Comparison of ENCODE assay signal across 8 mouse cellular contexts in the genomic region with DNA sequence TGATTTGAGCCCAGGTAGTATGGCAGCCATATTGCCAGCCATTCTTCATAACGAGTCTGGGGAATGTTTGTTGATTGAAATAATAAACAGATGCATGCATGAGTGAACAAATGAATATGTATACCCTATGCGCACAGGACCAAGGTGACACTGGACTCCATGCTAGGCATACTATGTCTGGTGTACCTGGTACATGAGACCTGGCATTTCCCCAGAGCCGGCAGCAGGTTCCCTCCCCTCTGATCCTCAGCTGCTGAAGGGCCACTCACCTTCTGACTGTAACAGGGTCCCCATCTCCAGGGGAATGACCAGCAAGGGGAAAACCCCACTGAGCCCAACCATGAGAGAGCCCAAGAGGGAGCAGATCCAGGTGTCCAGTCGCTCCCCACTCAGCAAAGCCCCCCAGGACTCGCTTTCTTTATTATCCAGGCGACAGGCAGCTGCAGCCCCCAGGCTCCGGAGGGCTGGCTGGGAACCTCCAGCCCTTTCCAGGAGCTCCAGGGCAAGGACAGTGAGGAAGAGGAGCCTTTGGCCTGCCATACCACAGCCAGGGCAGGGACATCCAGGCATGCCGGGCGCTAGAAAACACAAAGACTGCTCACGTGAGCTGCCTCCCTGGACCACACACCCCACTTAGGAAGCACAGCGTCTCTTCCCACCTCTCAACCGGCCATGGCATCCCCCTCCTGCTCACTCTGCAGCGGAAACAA. TPM values are rescaled to one million over a fixed set of nuclear protein-coding genes. Genes with fewer than 3 reads are reported as not detected.
DNase-seq lines count a peak whose midpoint lies in the region; ATAC-seq and TF ChIP-seq lines count a peak whose summit lies in the region.

No protein-coding gene starts in this region.

- peaks cover 38% of the 10 kb centered on the region for H3K36me3 ChIP-seq in embryonic facial prominence, embryonic 13.5 days
- peaks cover 25% of the 10 kb centered on the region for H3K36me3 ChIP-seq in intestine, embryonic 14.5 days (ENCODE audit: control insufficient read depth, insufficient read depth, low read length)
- H3K36me3 ChIP-seq in midbrain, embryonic 14.5 days (ENCODE audit: control insufficient read depth, insufficient read depth, low read length) = peaks cover 35% of the 10 kb centered on the region
- H3K36me3 ChIP-seq in thymus, adult 2 months (ENCODE audit: control insufficient read depth, insufficient read depth, low read length) = no peaks in the 10 kb centered on the region; the same call in 1 of the 2 replicates

- H3K9me3 ChIP-seq in embryonic facial prominence, embryonic 13.5 days = no peaks in the 10 kb centered on the region
- no peaks in the 10 kb centered on the region for H3K9me3 ChIP-seq in intestine, embryonic 14.5 days (ENCODE audit: control insufficient read depth, low read length)
- no peaks in the 10 kb centered on the region for H3K9me3 ChIP-seq in midbrain, embryonic 14.5 days (ENCODE audit: control insufficient read depth, low read length)

- WGBS in embryonic facial prominence, embryonic 13.5 days = 47% methylated on average over 13 of the region's 13 CpGs
- 59% methylated on average over 13 of the region's 13 CpGs for WGBS in intestine, embryonic 14.5 days
- WGBS in midbrain, embryonic 14.5 days = 57% methylated on average over 13 of the region's 13 CpGs
- 93% methylated on average over 13 of the region's 13 CpGs for WGBS in thymus, adult 2 months

- H3K4me2 ChIP-seq in embryonic facial prominence, embryonic 13.5 days = peak overlapping the region; percentile 77
- peak overlapping the region; percentile 65 for H3K4me2 ChIP-seq in intestine, embryonic 14.5 days (ENCODE audit: low read length)
- H3K4me2 ChIP-seq in midbrain, embryonic 14.5 days (ENCODE audit: low read length) = peak overlapping the region; percentile 64

- peak; percentile 58 for DNase-seq in kidney, adult 11 months
- DNase-seq in kidney, postnatal 4 days = no peak
- DNase-seq in intestine, embryonic 14.5 days (ENCODE audit: low spot score) = no peak
- no peak for DNase-seq in midbrain, embryonic 14.5 days
- no peak for DNase-seq in thymus, adult 2 months
- no peak for DNase-seq in cerebellum, adult 8-10 months
- DNase-seq in right cerebral cortex, adult 2 months (ENCODE audit: low spot score in 2 of 2) = no peak

- no peak for ATAC-seq in embryonic facial prominence, embryonic 13.5 days (ENCODE audit: insufficient number of reproducible peaks, insufficient read depth, low FRiP score, low TSS enrichment, low read depth)
- ATAC-seq in intestine, embryonic 14.5 days (replicated peaks; ENCODE audit: low FRiP score, low TSS enrichment, low read depth) = no peak
- ATAC-seq in midbrain, embryonic 14.5 days (ENCODE audit: low FRiP score, low TSS enrichment) = no peak

- H3K27ac ChIP-seq in embryonic facial prominence, embryonic 13.5 days = 0 out of 2 replicates have a peak overlapping the region, but pooled peaks have one; percentile 88
- no peak overlapping the region for H3K27ac ChIP-seq in intestine, embryonic 14.5 days (ENCODE audit: low read depth)
- H3K27ac ChIP-seq in midbrain, embryonic 14.5 days (replicated peaks; ENCODE audit: low read depth, low read length) = no peak overlapping the region
- no peak overlapping the region for H3K27ac ChIP-seq in thymus, adult 2 months (ENCODE audit: control insufficient read depth, insufficient read depth, low read length)

- H3K4me3 ChIP-seq in embryonic facial prominence, embryonic 13.5 days = peak overlapping the region; percentile 57
- H3K4me3 ChIP-seq in intestine, embryonic 14.5 days (ENCODE audit: low read depth, low read length) = 0 out of 2 replicates have a peak overlapping the region, but pooled peaks have one; percentile 10
- peak overlapping the region; percentile 66 for H3K4me3 ChIP-seq in midbrain, embryonic 14.5 days (replicated peaks; ENCODE audit: low read depth, low read length)
- H3K4me3 ChIP-seq in thymus, adult 2 months (ENCODE audit: control insufficient read depth, insufficient read depth, low read length) = no peak overlapping the region

- TF ChIP-seq CTCF in thymus, adult 2 months (IDR thresholded peaks at IDR 0.05; ENCODE audit: borderline replicate concordance, control insufficient read depth, extremely low read depth, insufficient read depth, low read length, poor library complexity) = no peak

- H3K9ac ChIP-seq in embryonic facial prominence, embryonic 13.5 days = peak overlapping the region; percentile 81
- peak overlapping the region; percentile 57 for H3K9ac ChIP-seq in intestine, embryonic 14.5 days (ENCODE audit: low read length)
- peak overlapping the region; percentile 42; the same call in 1 of the 2 replicates for H3K9ac ChIP-seq in midbrain, embryonic 14.5 days (replicated peaks; ENCODE audit: low read length)

- H3K4me1 ChIP-seq in embryonic facial prominence, embryonic 13.5 days = peaks cover 19% of the 10 kb centered on the region
- H3K4me1 ChIP-seq in intestine, embryonic 14.5 days (replicated peaks; ENCODE audit: control insufficient read depth, insufficient read depth, low read length) = peaks cover 12% of the 10 kb centered on the region
- H3K4me1 ChIP-seq in midbrain, embryonic 14.5 days (ENCODE audit: control insufficient read depth, insufficient read depth, low read length) = peaks cover 23% of the 10 kb centered on the region
- peaks cover 4% of the 10 kb centered on the region for H3K4me1 ChIP-seq in thymus, adult 2 months (replicated peaks; ENCODE audit: control insufficient read depth, insufficient read depth, low read length)

- TF ChIP-seq POLR2A in thymus, adult 2 months (IDR thresholded peaks at IDR 0.05; ENCODE audit: control insufficient read depth, extremely low read depth, insufficient read depth, low read length, poor library complexity) = no peak

- no peaks in the 10 kb centered on the region for H3K27me3 ChIP-seq in embryonic facial prominence, embryonic 13.5 days
- H3K27me3 ChIP-seq in intestine, embryonic 14.5 days (replicated peaks; ENCODE audit: control insufficient read depth, insufficient read depth, low read length) = no peaks in the 10 kb centered on the region
- H3K27me3 ChIP-seq in midbrain, embryonic 14.5 days (ENCODE audit: control insufficient read depth, insufficient read depth, low read length) = no peaks in the 10 kb centered on the region
- no peaks in the 10 kb centered on the region for H3K27me3 ChIP-seq in thymus, adult 2 months (ENCODE audit: control insufficient read depth, insufficient read depth, low read length)

RNA-seq across cellular contexts. Expression of gene Slc39a13, which starts 1.9 kb away (rescaled TPM):
- 64.3 and 67.4 TPM in 2 replicates for polyA plus RNA-seq in embryonic facial prominence, embryonic 13.5 days (2015; fragmentation: Nextera tagmentation; extraction: Ambion mirVana)
- 29.7 and 32.3 TPM in 2 replicates for polyA plus RNA-seq in intestine, embryonic 14.5 days (2014; fragmentation: Nextera tagmentation; extraction: Ambion mirVana)
- 21.9 and 26.7 TPM in 2 replicates for polyA plus RNA-seq in midbrain, embryonic 14.5 days (2014; fragmentation: Nextera tagmentation; extraction: Ambion mirVana)
- polyA plus RNA-seq in thymus, adult 2 months (2012; rRNA removed) = 45.8 and 59.0 TPM in 2 replicates

RNA-seq across cellular contexts. Expression of gene Spi1, which starts 13.9 kb away (rescaled TPM):
- 7.2 and 7.5 TPM in 2 replicates for polyA plus RNA-seq in embryonic facial prominence, embryonic 13.5 days (2015; fragmentation: Nextera tagmentation; extraction: Ambion mirVana)
- polyA plus RNA-seq in intestine, embryonic 14.5 days (2014; fragmentation: Nextera tagmentation; extraction: Ambion mirVana) = 5.3 and 6.9 TPM in 2 replicates
- polyA plus RNA-seq in midbrain, embryonic 14.5 days (2014; fragmentation: Nextera tagmentation; extraction: Ambion mirVana) = 1.2 and 2.4 TPM in 2 replicates
- 53.6 and 55.7 TPM in 2 replicates for polyA plus RNA-seq in thymus, adult 2 months (2012; rRNA removed)

RNA-seq across cellular contexts. Expression of gene Psmc3, which starts 14.5 kb away (rescaled TPM):
- 263 and 298 TPM in 2 replicates for polyA plus RNA-seq in embryonic facial prominence, embryonic 13.5 days (2015; fragmentation: Nextera tagmentation; extraction: Ambion mirVana)
- 280 and 322 TPM in 2 replicates for polyA plus RNA-seq in intestine, embryonic 14.5 days (2014; fragmentation: Nextera tagmentation; extraction: Ambion mirVana)
- polyA plus RNA-seq in midbrain, embryonic 14.5 days (2014; fragmentation: Nextera tagmentation; extraction: Ambion mirVana) = 232 and 271 TPM in 2 replicates
- polyA plus RNA-seq in thymus, adult 2 months (2012; rRNA removed) = 103 and 114 TPM in 2 replicates

RNA-seq across cellular contexts. Expression of gene Rapsn, which starts 32.9 kb away (rescaled TPM):
- 3.3 and 3.4 TPM in 2 replicates for polyA plus RNA-seq in embryonic facial prominence, embryonic 13.5 days (2015; fragmentation: Nextera tagmentation; extraction: Ambion mirVana)
- polyA plus RNA-seq in intestine, embryonic 14.5 days (2014; fragmentation: Nextera tagmentation; extraction: Ambion mirVana) = 0.55 and 1.5 TPM in 2 replicates
- polyA plus RNA-seq in midbrain, embryonic 14.5 days (2014; fragmentation: Nextera tagmentation; extraction: Ambion mirVana) = 0.57 TPM in 2 replicates
- polyA plus RNA-seq in thymus, adult 2 months (2012; rRNA removed) = 9.0 and 10.1 TPM in 2 replicates

RNA-seq across cellular contexts. Expression of gene Mybpc3, which starts 49.6 kb away (rescaled TPM):
- 0.08 and 2.4 TPM in 2 replicates for polyA plus RNA-seq in embryonic facial prominence, embryonic 13.5 days (2015; fragmentation: Nextera tagmentation; extraction: Ambion mirVana)
- not detected in 2 replicates for polyA plus RNA-seq in intestine, embryonic 14.5 days (2014; fragmentation: Nextera tagmentation; extraction: Ambion mirVana)
- polyA plus RNA-seq in midbrain, embryonic 14.5 days (2014; fragmentation: Nextera tagmentation; extraction: Ambion mirVana) = not detected in 2 replicates
- 2.4 and 57.9 TPM in 2 replicates for polyA plus RNA-seq in thymus, adult 2 months (2012; rRNA removed)
